Comparison of ENCODE assay signal across 8 mouse cellular contexts in genomic region chr12:70347202-70347841, GRCm38 (mm10). TPM values are rescaled to one million over a fixed set of nuclear protein-coding genes. Genes with fewer than 3 reads are reported as not detected.
DNase-seq lines count a peak whose midpoint lies in the region; ATAC-seq and TF ChIP-seq lines count a peak whose summit lies in the region.

Trim9 (minus strand) TSS chr12:70347614.

- peak within 1 kb of the TSS; percentile 100 for H3K4me2 ChIP-seq in forebrain, embryonic 13.5 days
- H3K4me2 ChIP-seq in liver, embryonic 15.5 days, result peak within 1 kb of the TSS; percentile 69
- peak within 1 kb of the TSS; percentile 60 for H3K4me2 ChIP-seq in neural tube, embryonic 14.5 days (ENCODE audit: low read depth, low read length)

- intact Hi-C loops in heart, postnatal 10 days (cut with DNase I), result loop anchor here (5.0 kb wide), 2 partner anchors 85 to 115 kb away; partner anchors contain the start of gene Pygl

- H3K9me3 ChIP-seq in E14TG2a.4 (ENCODE audit: low read length), result no peaks in the 10 kb centered on the region
- H3K9me3 ChIP-seq in forebrain, embryonic 13.5 days (replicated peaks), result no peaks in the 10 kb centered on the region
- H3K9me3 ChIP-seq in liver, embryonic 15.5 days (replicated peaks), result no peaks in the 10 kb centered on the region
- H3K9me3 ChIP-seq in neural tube, embryonic 14.5 days (ENCODE audit: control insufficient read depth, low read length), result no peaks in the 10 kb centered on the region

- peak within 1 kb of the TSS; percentile 94 for H3K27ac ChIP-seq in forebrain, embryonic 13.5 days
- H3K27ac ChIP-seq in liver, embryonic 15.5 days (replicated peaks), result no peak within 1 kb of the TSS
- peak within 1 kb of the TSS; percentile 98 for H3K27ac ChIP-seq in neural tube, embryonic 14.5 days (ENCODE audit: low read depth, low read length)
- no peak within 1 kb of the TSS for H3K27ac ChIP-seq in testis, adult 2 months (ENCODE audit: control insufficient read depth, insufficient read depth, low read depth, low read length)

- WGBS in forebrain, embryonic 13.5 days, result 1% methylated on average over 35 of the region's 50 CpGs
- WGBS in liver, embryonic 15.5 days (ENCODE audit: insufficient replicate concordance), result 0% methylated on average over 50 of the region's 50 CpGs
- 0% methylated on average over 49 of the region's 50 CpGs for WGBS in neural tube, embryonic 14.5 days

- H3K9ac ChIP-seq in forebrain, embryonic 13.5 days, result peak within 1 kb of the TSS; percentile 82
- no peak within 1 kb of the TSS for H3K9ac ChIP-seq in liver, embryonic 15.5 days
- H3K9ac ChIP-seq in neural tube, embryonic 14.5 days (replicated peaks; ENCODE audit: low read depth, low read length), result peak within 1 kb of the TSS; percentile 90

- TF ChIP-seq POLR2A in testis, adult 2 months (IDR thresholded peaks at IDR 0.05; ENCODE audit: control insufficient read depth, low read depth, low read length), result no peak

- H3K36me3 ChIP-seq in E14TG2a.4 (ENCODE audit: insufficient read depth, low read length), result no peaks in the 10 kb centered on the region
- no peaks in the 10 kb centered on the region for H3K36me3 ChIP-seq in forebrain, embryonic 13.5 days (ENCODE audit: poor library complexity, severe bottlenecking)
- no peaks in the 10 kb centered on the region for H3K36me3 ChIP-seq in liver, embryonic 15.5 days (replicated peaks)
- H3K36me3 ChIP-seq in neural tube, embryonic 14.5 days (ENCODE audit: control insufficient read depth, insufficient read depth, low read length), result no peaks in the 10 kb centered on the region
- no peaks in the 10 kb centered on the region for H3K36me3 ChIP-seq in testis, adult 2 months (ENCODE audit: control insufficient read depth, insufficient read depth, low read length)

- peak; percentile 94 to 96 for DNase-seq in heart, postnatal 10 days
- peak; percentile 98 for DNase-seq in kidney, postnatal 4 days

- peaks cover 42% of the 10 kb centered on the region for H3K27me3 ChIP-seq in E14TG2a.4 (ENCODE audit: insufficient read depth, low read length)
- no peaks in the 10 kb centered on the region for H3K27me3 ChIP-seq in forebrain, embryonic 13.5 days
- H3K27me3 ChIP-seq in liver, embryonic 15.5 days, result peaks cover 67% of the 10 kb centered on the region
- no peaks in the 10 kb centered on the region for H3K27me3 ChIP-seq in neural tube, embryonic 14.5 days (ENCODE audit: control insufficient read depth, insufficient read depth, low read length)
- H3K27me3 ChIP-seq in testis, adult 2 months (ENCODE audit: control insufficient read depth, insufficient read depth, low read length), result no peaks in the 10 kb centered on the region

- H3K4me3 ChIP-seq in E14TG2a.4 (replicated peaks; ENCODE audit: low read length), result peak within 1 kb of the TSS; percentile 89
- H3K4me3 ChIP-seq in forebrain, embryonic 13.5 days, result peak within 1 kb of the TSS; percentile 74
- H3K4me3 ChIP-seq in liver, embryonic 15.5 days (replicated peaks), result peak within 1 kb of the TSS; percentile 48
- H3K4me3 ChIP-seq in neural tube, embryonic 14.5 days (ENCODE audit: low read depth, low read length), result peak within 1 kb of the TSS; percentile 68
- peak within 1 kb of the TSS; percentile 81 for H3K4me3 ChIP-seq in testis, adult 2 months (ENCODE audit: control insufficient read depth, low read depth, low read length)

- no peak for TF ChIP-seq CTCF in E14TG2a.4 (conservative IDR thresholded peaks at IDR 0.05; ENCODE audit: low read length)
- no peak for TF ChIP-seq CTCF in testis, adult 2 months (IDR thresholded peaks at IDR 0.05; ENCODE audit: control insufficient read depth, insufficient read depth, insufficient replicate concordance, low read depth, low read length)

- peaks cover 21% of the 10 kb centered on the region for H3K4me1 ChIP-seq in E14TG2a.4 (replicated peaks; ENCODE audit: low read depth, low read length)
- peaks cover 30% of the 10 kb centered on the region for H3K4me1 ChIP-seq in forebrain, embryonic 13.5 days
- H3K4me1 ChIP-seq in liver, embryonic 15.5 days (replicated peaks), result peaks cover 17% of the 10 kb centered on the region
- H3K4me1 ChIP-seq in neural tube, embryonic 14.5 days (ENCODE audit: control insufficient read depth, insufficient read depth, low read length), result peaks cover 20% of the 10 kb centered on the region
- H3K4me1 ChIP-seq in testis, adult 2 months (ENCODE audit: control insufficient read depth, insufficient read depth, low read length), result peaks cover 19% of the 10 kb centered on the region

- peak; percentile 95 for ATAC-seq in cerebellum, adult (ENCODE audit: insufficient number of reproducible peaks, low FRiP score, low TSS enrichment)
- peak; percentile 98 for ATAC-seq in forebrain, embryonic 13.5 days
- peak; percentile 84 for ATAC-seq in liver, embryonic 15.5 days (ENCODE audit: insufficient read depth)
- peak; percentile 98 for ATAC-seq in neural tube, embryonic 14.5 days (ENCODE audit: low read depth)

RNA-seq across cellular contexts. Expression of gene Trim9, which starts in this region (rescaled TPM):
- polyA plus RNA-seq in forebrain, embryonic 13.5 days (2015; fragmentation: Nextera tagmentation; extraction: Ambion mirVana), result 21.7 and 26.8 TPM in 2 replicates
- total RNA-seq in heart, postnatal 10 days (2021), result 1 to 10 TPM in 1 of 2 experiments, under 1 TPM in 1; 0.35 to 1.3 TPM
- 0.03 and 0.14 TPM in 2 replicates for polyA plus RNA-seq in liver, embryonic 15.5 days (2015; fragmentation: Nextera tagmentation; extraction: Ambion mirVana)
- 96.4 and 106 TPM in 2 replicates for polyA plus RNA-seq in neural tube, embryonic 14.5 days (2014; fragmentation: Nextera tagmentation; extraction: Ambion mirVana)
- 0.32 and 0.61 TPM in 2 replicates for polyA plus RNA-seq in testis, adult 2 months (2012; rRNA removed)

Comparison
In these comparisons a context has a peak if more than half of its experiments do, and no peak if none do; other contexts are left out.
1. RNA of gene Trim9 (polyA plus RNA-seq): 96.4 to 106 TPM in neural tube, embryonic 14.5 days and 21.7 to 26.8 TPM in forebrain, embryonic 13.5 days; 0.32 to 0.61 TPM in testis, adult 2 months and 0.03 to 0.14 TPM in liver, embryonic 15.5 days; every median in the first group is over 10 times any median in the second.
2. Peak in ATAC-seq, H3K4me3 ChIP-seq and H3K4me2 ChIP-seq in liver, embryonic 15.5 days; RNA of the gene not detected or under 1 TPM.
3. H3K27ac ChIP-seq: peak in forebrain, embryonic 13.5 days (single experiment) and neural tube, embryonic 14.5 days (single experiment); none in liver, embryonic 15.5 days (single experiment) and testis, adult 2 months (single experiment).
4. Peak in every context shown above with its lines, with median percentiles within 50 percentile points of each other: H3K4me3 ChIP-seq, ATAC-seq and H3K4me2 ChIP-seq.